Mouse (Mus musculus) MEL (cell line): Measurements from ENCODE around the gene Mosmo. TPM values are rescaled to one million over a fixed set of nuclear protein-coding genes. Genes with fewer than 3 reads are reported as not detected.

Source experiments
- DNase-seq: peaks from one replicate; pipeline ENCODE4 v3.0.0; 2011; ENCODE audit warnings: low read depth, low spot score
- H3K27ac ChIP-seq: 2 replicates; pipeline ENCODE4 v1.5.1; 2012; ENCODE audit warnings: low read depth, mild to moderate bottlenecking, control low read depth, low read length, moderate library complexity; ENCODE audit not compliant: control insufficient read depth
- H3K27me3 ChIP-seq, 2 experiments: fragments of 150-350 bp in 1 of 2; sonication (generic) in 1 of 2; 2 replicates each; pipeline ENCODE4 v1.6.1; 2012; ENCODE audit warnings: low read length in 2 of 2, mild to moderate bottlenecking in 2 of 2, improper control_type of control experiment in 1 of 2, moderate library complexity in 1 of 2; ENCODE audit not compliant: insufficient read depth in 2 of 2, control insufficient read depth in 1 of 2
- H3K36me3 ChIP-seq, 2 experiments: 2 replicates each; pipeline ENCODE4 v1.6.1; 2012 to 2014; ENCODE audit warnings: low read length in 2 of 2, improper control_type of control experiment in 1 of 2, inconsistent platforms in 1 of 2, mild to moderate bottlenecking in 1 of 2; ENCODE audit not compliant: insufficient read depth in 2 of 2, control insufficient read depth in 1 of 2
- H3K4me1 ChIP-seq, 2 experiments: fragments of 150-350 bp in 1 of 2; sonication (generic) in 1 of 2; 2 replicates each; pipeline ENCODE4 v1.6.1; 2012; ENCODE audit warnings: low read length in 2 of 2, improper control_type of control experiment in 1 of 2, mild to moderate bottlenecking in 1 of 2; ENCODE audit not compliant: insufficient read depth in 2 of 2, control insufficient read depth in 1 of 2
- H3K4me3 ChIP-seq, 2 experiments: fragments of 150-350 bp in 1 of 2; sonication (generic) in 1 of 2; 2 replicates each; pipeline ENCODE4 v1.5.1; 2012; ENCODE audit warnings: low read depth in 2 of 2, low read length in 2 of 2, mild to moderate bottlenecking in 2 of 2, moderate library complexity in 2 of 2, control low read depth in 1 of 2, improper control_type of control experiment in 1 of 2; ENCODE audit not compliant: control insufficient read depth in 1 of 2, insufficient read depth in 1 of 2
- H3K79me2 ChIP-seq: 2 replicates; pipeline ENCODE4 v1.6.1; 2012; ENCODE audit warnings: mild to moderate bottlenecking, low read length, moderate library complexity; ENCODE audit not compliant: control insufficient read depth, poor library complexity, insufficient read depth
- H3K9ac ChIP-seq: 2 replicates; pipeline ENCODE4 v1.6.1; 2012; ENCODE audit warnings: low read depth, mild to moderate bottlenecking, control low read depth, low read length, moderate library complexity; ENCODE audit not compliant: control insufficient read depth, poor library complexity, severe bottlenecking
- H3K9me3 ChIP-seq: fragments of 150-350 bp; sonication (generic); replicated peaks from 2 replicates; pipeline ENCODE4 v1.6.1; 2012; ENCODE audit warnings: mild to moderate bottlenecking, low read length, improper control_type of control experiment, moderate library complexity; ENCODE audit not compliant: insufficient read depth
- BHLHE40 ChIP-seq: IDR thresholded peaks from 2 replicates; pipeline ENCODE4 v1.6.1; 2012; ENCODE audit warnings: low read depth, mild to moderate bottlenecking, inconsistent platforms, low read length, improper control_type of control experiment, borderline replicate concordance
- EP300 ChIP-seq, 2 experiments: IDR thresholded peaks; 2 replicates each; pipeline ENCODE4 v1.6.1; 2011; ENCODE audit warnings: improper control_type of control experiment in 2 of 2, low read length in 2 of 2, low read depth in 1 of 2, mild to moderate bottlenecking in 1 of 2
- ETS1 ChIP-seq: IDR thresholded peaks from 2 replicates; pipeline ENCODE4 v1.6.1; 2012; ENCODE audit warnings: low read depth, mild to moderate bottlenecking, inconsistent platforms, low read length, improper control_type of control experiment, moderate library complexity
- GATA1 ChIP-seq: IDR thresholded peaks from 2 replicates; pipeline ENCODE4 v1.6.1; 2011; ENCODE audit warnings: low read depth, low read length, improper control_type of control experiment
- RCOR1 ChIP-seq: IDR thresholded peaks from 2 replicates; pipeline ENCODE4 v1.6.1; 2012; ENCODE audit warnings: low read depth, mild to moderate bottlenecking, inconsistent platforms, low read length, improper control_type of control experiment
- SIN3A ChIP-seq: IDR thresholded peaks from 2 replicates; pipeline ENCODE4 v1.6.1; 2012; ENCODE audit warnings: low read length, improper control_type of control experiment, inconsistent platforms
- SMC3 ChIP-seq: IDR thresholded peaks from 2 replicates; pipeline ENCODE4 v1.6.1; 2011; ENCODE audit warnings: low read depth, low read length, improper control_type of control experiment
- TCF12 ChIP-seq: IDR thresholded peaks from 2 replicates; pipeline ENCODE4 v1.6.1; 2014; ENCODE audit warnings: low read depth, mild to moderate bottlenecking, inconsistent platforms, low read length, improper control_type of control experiment, moderate library complexity
- USF1 ChIP-seq: IDR thresholded peaks from 2 replicates; pipeline ENCODE4 v1.6.1; 2014; ENCODE audit warnings: low read depth, mild to moderate bottlenecking, inconsistent platforms, low read length, improper control_type of control experiment, moderate library complexity
- polyA plus RNA-seq, 2 experiments: library from polyadenylated mRNA; stranded (reverse) in 1 of 2; unstranded in 1 of 2; fragments of >175 nt in 1 of 2; fragments of >200 nt in 1 of 2; gene quantifications; 2 replicates each; pipeline versions ENCODE4 v1.2.1 to v1.2.4; 2012; ENCODE audit warnings: low replicate concordance in 2 of 2, low read depth in 1 of 2; ENCODE audit not compliant: insufficient read length in 2 of 2, insufficient read depth in 1 of 2, missing spikeins in 1 of 2
- total RNA-seq: library from RNA; depleted of rRNA; stranded (reverse); fragments of 300-350 nt; gene quantifications from 2 replicates; pipeline ENCODE4 v1.2.3, GENCODE M21; 2012

Gene Mosmo
- total and polyA plus RNA-seq, 3 experiments: 20.0 to 30.0 (median 23.5) TPM

DNA sequence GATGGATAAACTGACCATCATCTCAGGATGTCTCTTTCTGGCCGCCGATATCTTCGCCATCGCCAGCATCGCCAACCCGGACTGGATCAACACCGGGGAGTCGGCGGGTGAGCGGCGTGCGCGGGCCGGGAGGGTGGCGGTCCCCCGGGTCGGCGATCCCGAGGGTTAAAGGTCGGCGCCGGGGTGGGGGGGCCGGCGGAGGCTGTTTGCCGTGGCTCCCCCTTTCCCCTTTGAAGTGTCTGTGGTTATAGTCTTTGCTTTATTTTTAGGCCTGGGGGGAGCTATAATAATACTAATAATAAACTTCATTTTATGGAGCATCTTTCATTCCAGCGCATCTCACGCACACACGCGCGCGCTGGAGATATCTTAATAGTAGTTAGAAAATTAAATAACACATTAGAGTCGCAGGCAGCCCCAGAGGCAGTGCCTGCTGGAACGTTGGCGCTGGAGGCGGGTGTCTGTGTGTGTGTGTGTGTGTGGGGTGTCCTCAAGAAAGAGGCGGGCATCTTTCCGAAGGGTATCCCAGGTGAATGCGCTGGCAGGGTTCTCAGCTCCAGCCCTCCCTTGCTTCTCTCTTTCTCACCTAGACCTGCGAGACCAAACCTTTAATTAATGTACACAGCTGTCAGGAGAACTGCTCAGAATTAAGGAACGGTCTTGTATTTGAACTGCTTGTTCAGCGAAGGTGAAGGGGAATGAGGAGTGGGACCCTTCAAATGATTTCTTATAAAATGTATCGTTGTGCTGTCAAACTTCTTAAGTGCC lies 530 bp downstream of the Mosmo start:
- H3K36me3 ChIP-seq: peaks cover 0 to 44% of the 10 kb centered on the region in 2 experiments; a peak in 2 of 4 replicates
- H3K9ac ChIP-seq: peak overlapping the region; percentile 69
- H3K27me3 ChIP-seq: no peaks in the 10 kb centered on the region
- TF ChIP-seq SMC3 (no peak), SIN3A (peak; percentile 32; the same call in 1 of the 2 replicates)
- 0 out of 2 replicates have a peak overlapping the region, but pooled peaks have one; percentile 2 for H3K27ac ChIP-seq
- H3K4me1 ChIP-seq: peaks cover 19 to 27% of the 10 kb centered on the region in 2 experiments
- H3K9me3 ChIP-seq: no peaks in the 10 kb centered on the region
- H3K79me2 ChIP-seq: peaks cover 49% of the 10 kb centered on the region
- peak; percentile 60 for DNase-seq
- peak overlapping the region; percentile 78 to 89 for H3K4me3 ChIP-seq

DNA sequence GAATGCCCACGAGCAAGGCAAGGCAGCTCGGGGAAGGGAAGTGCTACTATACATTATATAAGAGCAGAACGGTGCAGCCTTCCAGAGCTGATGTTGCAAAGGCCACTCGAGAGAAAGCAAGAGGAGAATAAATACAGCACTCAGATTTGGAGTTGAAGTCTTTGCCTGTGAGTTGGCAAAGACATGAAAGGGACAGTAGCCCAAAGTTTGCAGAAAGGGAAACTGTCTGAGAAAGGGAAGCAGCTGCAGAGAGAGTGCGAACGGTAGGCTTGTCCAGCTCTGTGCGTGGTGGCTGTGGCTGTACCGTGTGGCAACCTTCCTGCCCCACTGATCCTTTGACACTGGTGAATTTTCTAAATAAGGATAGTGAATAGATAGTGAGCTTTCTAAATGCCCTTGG lies 1.6 kb downstream of the Mosmo start:
- no peaks in the 10 kb centered on the region for H3K9me3 ChIP-seq
- H3K79me2 ChIP-seq: peaks cover 50% of the 10 kb centered on the region
- H3K27ac ChIP-seq: no peak overlapping the region
- peak; percentile 41 for DNase-seq
- no peak for TF ChIP-seq RCOR1
- no peak for TF ChIP-seq USF1
- H3K27me3 ChIP-seq: no peaks in the 10 kb centered on the region
- H3K4me3 ChIP-seq: peak overlapping the region; percentile 39 to 78
- H3K36me3 ChIP-seq: peaks cover 0 to 44% of the 10 kb centered on the region in 2 experiments; a peak in 2 of 4 replicates
- peak overlapping the region; percentile 69 for H3K9ac ChIP-seq
- peaks cover 19 to 27% of the 10 kb centered on the region in 2 experiments for H3K4me1 ChIP-seq

DNA sequence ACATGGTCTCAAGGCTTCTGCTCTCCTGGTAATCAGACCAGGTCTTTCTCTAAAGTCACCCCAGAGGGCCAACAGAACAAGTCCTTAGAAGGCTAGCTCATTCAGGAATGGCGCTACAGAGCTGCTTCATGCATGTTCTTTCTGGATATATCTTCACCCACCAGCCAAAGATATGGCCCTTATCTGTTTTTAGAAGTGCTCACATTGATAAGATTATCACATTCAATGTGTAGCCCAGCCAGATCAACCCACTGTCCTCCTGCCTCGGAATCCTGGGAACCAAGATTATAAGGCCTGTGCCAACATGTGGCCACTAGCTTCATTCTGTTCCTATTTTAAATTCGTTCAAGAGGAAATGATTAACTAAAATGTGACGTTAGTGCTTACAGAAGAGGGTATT lies 4.6 kb downstream of the Mosmo start:
- H3K4me1 ChIP-seq: peaks cover 17 to 27% of the 10 kb centered on the region in 2 experiments
- TF ChIP-seq RCOR1: no peak
- TF ChIP-seq GATA1: peak; percentile 71
- peak in 1 of 2 experiments; percentile 43; a peak in 2 of 4 replicates for TF ChIP-seq EP300 (IDR thresholded peaks at IDR 0.05; ENCODE audit: low read depth in 1 of 2, low read length in 2 of 2)
- 0 out of 2 replicates have a peak, but pooled peaks have one; percentile 24 for TF ChIP-seq ETS1
- TF ChIP-seq TCF12: peak; percentile 52; the same call in 1 of the 2 replicates
- TF ChIP-seq BHLHE40: no peak
- TF ChIP-seq, all 39 proteins: peak for 4
- Histone ChIP-seq H3K9ac (no peak overlapping the region), H3K4me3 (no peak overlapping the region), H3K36me3 (peaks cover 0 to 34% of the 10 kb centered on the region in 2 experiments; a peak in 2 of 4 replicates), H3K27me3 (no peaks in the 10 kb centered on the region), H3K79me2 (peaks cover 69% of the 10 kb centered on the region), H3K27ac (no peak overlapping the region), H3K9me3 (no peaks in the 10 kb centered on the region)
- no peak for DNase-seq
